Mouse (Mus musculus) midbrain, postnatal 0 days (tissue): ENCODE results near the gene Cyp2c65. TPM values are rescaled to one million over a fixed set of nuclear protein-coding genes. Genes with fewer than 3 reads are reported as not detected.
"Not testable (repeated sequence)": the region's sequence is repeated elsewhere in the genome, so short reads cannot be mapped to it uniquely, and the experiment has no call there.

Source experiments
- ATAC-seq: fragments of 200-750 bp; cut with Nextera tagmentation; 2 replicates; pipeline ENCODE4 v1.8.0; 2017; ENCODE audit warnings: moderate number of reproducible peaks, mild to moderate bottlenecking, moderate TSS enrichment, moderate library complexity; ENCODE audit not compliant: low FRiP score
- DNase-seq: peaks from one replicate; pipeline ENCODE4 v3.0.0-alpha.2; 2015; ENCODE audit warnings: low spot score
- H3K27ac ChIP-seq: fragments of 300-500 bp; sonication (generic); 2 replicates; pipeline ENCODE4 v1.5.1; 2014; ENCODE audit warnings: low read depth, mild to moderate bottlenecking, low read length, mixed read lengths
- H3K27me3 ChIP-seq: fragments of 300-500 bp; sonication (generic); 2 replicates; pipeline ENCODE4 v1.6.1; 2014; ENCODE audit warnings: low read length, control low read depth, mixed read lengths; ENCODE audit not compliant: insufficient read depth
- H3K36me3 ChIP-seq: fragments of 300-500 bp; sonication (generic); 2 replicates; pipeline ENCODE4 v1.6.1; 2014; ENCODE audit warnings: low read length, control low read depth, mixed read lengths; ENCODE audit not compliant: insufficient read depth
- H3K4me1 ChIP-seq: fragments of 300-500 bp; sonication (generic); 2 replicates; pipeline ENCODE4 v1.6.1; 2014; ENCODE audit warnings: mild to moderate bottlenecking, control low read depth, antibody characterized with exemption, low read length, mixed read lengths; ENCODE audit not compliant: insufficient read depth
- H3K4me2 ChIP-seq: fragments of 300-500 bp; sonication (generic); 2 replicates; pipeline ENCODE4 v1.6.1; 2014; ENCODE audit warnings: low read depth, mild to moderate bottlenecking, low read length, mixed read lengths; ENCODE audit not compliant: poor library complexity, severe bottlenecking
- H3K4me3 ChIP-seq: fragments of 300-500 bp; sonication (generic); 2 replicates; pipeline ENCODE4 v1.5.1; 2014; ENCODE audit warnings: low read depth, mild to moderate bottlenecking, low read length, moderate library complexity
- H3K9ac ChIP-seq: fragments of 300-500 bp; sonication (generic); replicated peaks from 2 replicates; pipeline ENCODE4 v1.6.1; 2014; ENCODE audit warnings: mild to moderate bottlenecking, low read length, moderate library complexity, mixed read lengths; ENCODE audit not compliant: poor library complexity, severe bottlenecking
- H3K9me3 ChIP-seq: fragments of 300-500 bp; sonication (generic); 2 replicates; pipeline ENCODE4 v1.6.1; 2016; ENCODE audit warnings: low read length, control low read depth
- CTCF ChIP-seq: IDR thresholded peaks from 2 replicates; pipeline ENCODE4 v1.5.1; 2016; ENCODE audit warnings: antibody characterized with exemption, mild to moderate bottlenecking
- WGBS: fragments of 180-500 bp; shearing (Covaris S2); extraction: QIAGEN DNeasy Blood & Tissue Kit; methylation state at CpG from one replicate; pipeline ENCODE4 v1.1.7; 2014; 5-methylcytosine and 5-hydroxymethylcytosine counted together
- polyA plus RNA-seq: library from polyadenylated mRNA; unstranded; fragments of >200 nt; fragmentation: Nextera tagmentation; extraction: Ambion mirVana; gene quantifications from 2 replicates; pipeline ENCODE4 v1.2.1, GENCODE M21; 2015
- total RNA-seq: library from RNA; depleted of rRNA; stranded (reverse); fragments of >200 nt; gene quantifications from 2 replicates; pipeline ENCODE4 v1.2.3, GENCODE M21; 2014; rRNA removed

The Cyp2c65 gene
- total RNA-seq, result not detected in 2 replicates
- polyA plus RNA-seq, result 0.09 TPM in 1 of 2 replicates, not detected in the other

DNA sequence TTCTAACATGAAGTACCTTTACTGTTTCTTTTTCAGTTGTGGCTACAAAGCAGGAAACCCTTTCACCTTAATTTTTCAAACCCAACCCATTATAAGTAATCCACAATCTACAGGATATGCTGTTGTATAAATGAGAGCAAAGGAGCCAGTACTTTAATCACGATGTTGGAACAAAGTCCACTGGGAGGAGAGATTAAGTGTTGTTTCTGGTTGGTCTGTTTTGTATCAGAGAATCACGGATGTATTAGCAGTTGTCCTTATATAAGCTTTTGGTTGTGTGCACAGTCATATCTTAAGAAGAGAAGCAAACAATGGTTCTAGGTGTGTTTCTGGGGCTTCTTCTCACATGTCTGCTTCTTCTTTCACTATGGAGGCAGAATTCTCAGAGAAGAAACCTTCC is at the start of gene Cyp2c65:
Cyp2c65 (plus strand) TSS at position 297 of the 400 bp plus-strand sequence.
- Histone ChIP-seq H3K27me3 (no peaks in the 10 kb centered on the region), H3K36me3 (no peaks in the 10 kb centered on the region), H3K9me3 (no peaks in the 10 kb centered on the region), H3K27ac (no peak within 1 kb of the TSS), H3K4me3 (no peak within 1 kb of the TSS), H3K4me1 (no peaks in the 10 kb centered on the region), H3K9ac (no peak within 1 kb of the TSS), H3K4me2 (no peak within 1 kb of the TSS)
- ATAC-seq (no peak), DNase-seq (no peak)
- no peak for TF ChIP-seq CTCF
- WGBS, result 72% methylated on average over 2 of the region's 2 CpGs

DNA sequence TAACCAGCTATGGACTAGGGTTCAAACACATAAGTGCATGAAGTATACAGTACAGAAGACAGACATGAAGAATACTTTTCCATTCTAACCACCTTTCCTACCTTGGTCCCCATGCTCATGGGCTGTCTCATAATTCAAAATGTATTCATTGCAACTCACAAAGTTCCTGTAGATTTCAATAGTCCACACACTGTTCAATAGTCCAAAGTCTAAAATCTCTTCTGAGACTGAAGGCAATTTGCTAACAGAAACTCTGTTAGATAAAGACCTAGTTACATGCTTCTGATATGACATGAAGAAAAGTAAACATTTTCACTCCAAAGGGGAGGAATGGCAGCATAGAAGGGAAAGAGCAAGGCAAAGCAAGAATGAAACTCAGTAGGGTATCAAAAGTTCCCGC is 2.9 kb upstream of the Cyp2c65 start:
- Histone ChIP-seq H3K9ac (no peak overlapping the region), H3K27me3 (no peaks in the 10 kb centered on the region), H3K4me2 (no peak overlapping the region), H3K27ac (no peak overlapping the region), H3K36me3 (no peaks in the 10 kb centered on the region), H3K4me3 (no peak overlapping the region), H3K9me3 (no peaks in the 10 kb centered on the region), H3K4me1 (no peaks in the 10 kb centered on the region)
- WGBS, result 92% methylated on average over 1 of the region's 1 CpGs
- DNase-seq (no peak), ATAC-seq (no peak)
- TF ChIP-seq CTCF, result no peak

DNA sequence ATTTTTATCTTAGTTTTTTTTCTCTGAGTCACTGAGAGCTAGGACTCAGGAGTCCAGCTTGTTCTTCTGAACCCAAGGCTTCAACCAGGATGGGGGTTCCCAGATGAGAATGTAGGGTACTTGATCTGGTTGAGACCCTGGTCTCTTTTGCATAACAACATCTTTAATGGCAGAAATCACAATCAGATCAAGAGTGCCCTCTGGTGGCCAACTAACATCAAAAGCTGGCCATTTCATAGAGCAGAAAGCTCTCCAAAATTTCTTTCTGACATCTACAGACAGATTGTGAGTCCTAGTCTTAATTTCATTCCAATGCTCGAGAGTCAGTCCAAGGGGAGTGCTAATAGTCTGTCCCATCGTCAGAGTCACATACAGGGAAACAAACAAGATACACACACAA is 38.0 kb downstream of the Cyp2c65 start:
- H3K9ac ChIP-seq, H3K9me3 ChIP-seq, DNase-seq, H3K4me2 ChIP-seq, ATAC-seq, H3K27me3 ChIP-seq, H3K27ac ChIP-seq, H3K4me1 ChIP-seq, H3K4me3 ChIP-seq, H3K36me3 ChIP-seq: not testable (repeated sequence)
- WGBS, result 74% methylated on average over 2 of the region's 2 CpGs

DNA sequence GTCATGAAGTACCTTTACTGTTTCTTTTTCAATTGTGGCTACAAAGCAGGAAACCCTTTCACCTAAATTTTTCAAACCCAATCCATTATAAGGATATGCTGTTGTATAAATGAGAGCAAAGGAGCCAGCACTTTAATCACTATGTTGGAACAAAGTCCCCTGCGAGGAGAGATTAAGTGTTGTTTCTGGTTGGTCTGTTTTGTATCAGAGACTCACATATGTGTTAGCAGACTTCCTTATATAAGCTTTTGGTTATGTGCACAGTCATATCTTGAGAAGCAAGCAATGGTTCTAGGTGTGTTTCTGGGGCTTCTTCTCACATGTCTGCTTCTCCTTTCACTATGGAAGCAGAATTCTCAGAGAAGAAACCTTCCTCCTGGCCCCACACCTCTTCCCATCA is 52.8 kb downstream of the Cyp2c65 start, which contains the start of gene Cyp2c66:
Cyp2c66 (plus strand) TSS at position 255 of the 400 bp plus-strand sequence.
- no peak within 1 kb of the TSS for H3K4me2 ChIP-seq
- H3K4me3 ChIP-seq, result no peak within 1 kb of the TSS
- DNase-seq, result no peak
- WGBS, result 75% methylated on average over 1 of the region's 1 CpGs
- no peak for ATAC-seq
- no peak for TF ChIP-seq CTCF
- no peak within 1 kb of the TSS for H3K27ac ChIP-seq
- H3K9ac ChIP-seq, result no peak within 1 kb of the TSS
- H3K27me3 ChIP-seq, result no peaks in the 10 kb centered on the region
- no peaks in the 10 kb centered on the region for H3K9me3 ChIP-seq
- H3K36me3 ChIP-seq, result no peaks in the 10 kb centered on the region
- no peaks in the 10 kb centered on the region for H3K4me1 ChIP-seq

Other genes with a start within 250 kb of the Cyp2c65 start
- 7.5 and 7.9 TPM in 2 replicates for gene Noc3l, start 241.8 kb upstream of the Cyp2c65 start, total RNA-seq
- 2.1 and 2.7 TPM in 2 replicates for gene Noc3l, start 241.8 kb upstream of the Cyp2c65 start, polyA plus RNA-seq
- 28.8 and 39.4 TPM in 2 replicates for gene Tbc1d12, start 224.4 kb upstream of the Cyp2c65 start, total RNA-seq
- 5.3 and 6.2 TPM in 2 replicates for gene Tbc1d12, start 224.4 kb upstream of the Cyp2c65 start, polyA plus RNA-seq
- 3.7 and 5.5 TPM in 2 replicates for gene Hells, start 130.1 kb upstream of the Cyp2c65 start, total RNA-seq
- 3.6 and 4.8 TPM in 2 replicates for gene Hells, start 130.1 kb upstream of the Cyp2c65 start, polyA plus RNA-seq
- 0.38 TPM in 1 of 2 replicates, not detected in the other for gene Cyp2c55, start 54.0 kb upstream of the Cyp2c65 start, total RNA-seq
- gene Cyp2c55, start 54.0 kb upstream of the Cyp2c65 start, polyA plus RNA-seq, result 0.07 and 0.09 TPM in 2 replicates
- gene Cyp2c66, start 52.9 kb downstream of the Cyp2c65 start, total RNA-seq, result not detected in 2 replicates
- gene Cyp2c66, start 52.9 kb downstream of the Cyp2c65 start, polyA plus RNA-seq, result not detected in 2 replicates
- not detected in 2 replicates for gene Cyp2c29, start 208.4 kb downstream of the Cyp2c65 start, total RNA-seq
- gene Cyp2c29, start 208.4 kb downstream of the Cyp2c65 start, polyA plus RNA-seq, result not detected in 2 replicates